Mouse (Mus musculus) yolk sac, embryonic 10.5 days (tissue): ENCODE results near the gene Ercc6.
A peak's percentile ranks its signal among the peaks of the same experiment; 100 is the strongest.

Experiments
- DNase-seq: peaks from one replicate; pipeline ENCODE4 v3.0.0-alpha.2; 2017; ENCODE audit warnings: low spot score

The Ercc6 gene

DNA sequence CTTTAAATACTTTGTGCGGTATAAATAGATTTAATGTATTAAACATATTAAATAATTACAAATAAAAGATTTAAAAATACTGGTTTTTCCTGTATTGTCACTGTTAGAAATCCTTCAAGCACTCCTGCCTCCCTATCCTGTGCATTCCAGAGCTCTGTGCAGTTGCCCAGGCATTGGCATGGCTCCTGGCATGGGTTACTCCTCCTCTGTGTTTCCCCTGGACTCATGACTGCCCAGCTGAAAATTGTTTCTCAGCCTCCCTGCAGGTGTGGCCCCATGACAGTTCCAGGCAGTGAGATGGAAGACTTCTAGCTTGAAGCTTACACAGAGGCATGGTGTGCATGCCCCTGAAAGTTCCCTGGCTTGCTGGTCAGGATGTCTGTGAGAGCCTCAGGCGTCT is 65.1 kb downstream of the Ercc6 start:
- DNase-seq, result no peak

DNA sequence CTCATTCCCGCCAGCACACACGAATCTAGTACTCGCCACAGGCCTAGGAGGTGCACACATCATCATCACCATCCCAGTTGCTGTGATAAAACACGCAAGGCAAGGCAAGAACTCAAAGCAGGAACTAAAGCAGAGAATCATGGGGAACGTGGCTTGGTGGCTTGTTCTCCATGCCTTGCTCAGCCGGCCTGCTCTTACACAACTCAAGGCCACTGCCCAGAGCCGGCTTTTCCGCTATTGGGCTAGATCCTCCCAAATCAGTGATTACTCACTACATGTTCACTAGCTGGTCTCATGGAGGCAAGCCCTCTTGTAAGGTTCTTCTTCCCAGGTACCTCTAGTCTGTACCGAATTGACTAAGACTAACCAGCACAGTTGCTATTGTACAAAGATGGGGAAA is 70.4 kb downstream of the Ercc6 start:
- no peak for DNase-seq

DNA sequence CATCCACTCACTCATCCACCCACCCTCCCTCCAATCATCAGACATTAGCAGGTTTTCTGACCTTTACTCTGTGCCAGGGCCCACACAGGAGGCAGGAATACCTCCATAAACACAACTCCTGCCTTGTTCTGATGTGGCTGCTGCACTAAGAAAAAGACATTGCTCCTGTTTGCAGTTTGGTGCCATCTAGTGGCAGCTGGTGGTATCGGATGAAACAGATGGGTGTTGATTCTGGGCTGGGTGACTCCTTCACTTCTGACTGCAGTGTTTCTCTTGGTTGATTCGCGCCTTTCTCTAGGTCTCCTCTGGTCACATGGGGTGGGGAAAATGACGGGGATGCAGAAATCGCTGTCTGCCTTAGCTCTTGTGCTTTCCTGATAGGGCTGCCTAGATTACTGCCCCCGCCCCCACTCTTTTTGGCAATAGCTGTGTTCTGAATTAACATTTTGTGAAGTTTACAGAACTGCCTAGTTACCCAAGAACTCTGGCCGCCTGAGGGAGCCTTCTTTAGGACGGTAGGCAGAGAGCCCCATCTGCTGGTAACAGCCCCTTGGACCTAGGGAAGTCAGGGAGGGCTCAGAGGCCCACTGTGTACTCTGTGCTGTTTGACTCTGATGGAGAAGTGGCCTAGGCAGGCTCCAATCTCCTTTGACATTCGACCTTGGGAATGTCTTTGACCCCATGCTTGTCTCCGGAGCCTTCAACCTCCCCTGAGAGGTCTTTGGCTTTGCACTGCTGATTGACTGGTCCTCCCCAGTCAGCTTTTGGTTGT is 73.9 kb downstream of the Ercc6 start:
- DNase-seq, result peak; percentile 46

DNA sequence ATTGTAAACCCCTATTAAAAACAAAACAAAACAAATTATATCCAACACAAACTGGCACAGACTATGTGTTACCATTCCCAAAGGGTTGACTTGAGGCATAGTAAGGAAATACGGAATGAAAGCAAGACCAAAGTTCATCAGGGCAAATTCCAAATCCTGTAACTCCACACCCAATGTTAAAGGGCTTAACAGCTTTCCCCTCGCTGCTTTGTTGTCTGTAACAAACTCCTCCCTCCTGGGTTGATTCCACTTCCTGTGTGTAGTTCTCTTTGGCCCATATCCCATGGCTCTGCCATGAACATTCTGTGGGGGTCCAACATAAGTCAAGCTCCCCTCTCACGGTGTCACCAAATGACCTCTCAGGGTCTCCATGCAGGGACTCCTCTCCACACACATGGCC is 77.1 kb downstream of the Ercc6 start:
- no peak for DNase-seq

DNA sequence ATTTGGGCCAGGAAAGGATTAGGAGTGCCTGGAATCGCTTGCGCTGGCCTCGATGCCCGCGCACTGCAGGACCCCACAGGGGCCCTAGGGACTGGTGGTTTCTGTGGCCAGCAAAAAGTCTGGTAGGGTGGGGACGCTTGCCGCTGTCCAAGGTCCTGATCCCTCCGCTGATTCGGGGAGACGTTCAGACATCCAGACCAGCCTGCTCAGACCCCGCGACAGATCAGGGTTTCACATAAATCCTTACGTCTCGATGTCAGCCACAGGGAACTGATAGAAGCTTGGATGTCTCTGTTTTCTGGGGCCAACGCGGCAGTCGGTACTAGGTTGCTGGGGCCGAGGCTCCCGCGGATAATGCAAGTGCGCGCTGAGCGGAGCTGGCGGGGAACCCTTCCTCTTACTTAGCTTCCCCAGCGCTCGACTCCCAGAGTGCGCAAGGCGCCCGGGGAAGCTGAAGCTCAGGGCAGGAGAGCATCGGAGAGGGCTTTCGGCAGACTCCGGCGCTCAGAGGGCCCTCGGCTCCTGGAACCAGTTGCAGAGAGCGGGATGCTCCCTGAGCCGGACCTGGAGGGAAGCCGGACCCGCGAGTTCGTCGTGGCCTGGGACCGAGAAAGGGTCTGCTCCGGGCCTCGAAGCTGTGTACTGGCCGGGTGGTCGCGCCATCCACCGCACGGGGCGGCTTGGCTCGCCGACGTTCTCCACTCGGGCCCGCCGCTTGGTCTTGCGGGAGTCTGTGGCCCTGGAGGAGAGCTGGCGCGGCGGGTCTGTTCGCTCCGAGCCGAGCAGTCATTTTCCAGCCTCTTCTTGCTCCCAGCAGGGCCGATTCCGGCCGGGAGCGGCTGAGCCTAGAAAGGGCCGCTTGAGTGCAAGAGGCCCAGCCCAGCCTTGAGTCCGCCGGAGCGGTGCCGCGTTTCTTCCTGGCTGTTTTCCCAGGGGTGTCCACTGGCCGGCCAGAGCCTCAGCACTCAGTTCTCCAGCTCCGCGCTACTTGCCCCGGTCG is 84.2 kb downstream of the Ercc6 start:
- peak; percentile 80 for DNase-seq

DNA sequence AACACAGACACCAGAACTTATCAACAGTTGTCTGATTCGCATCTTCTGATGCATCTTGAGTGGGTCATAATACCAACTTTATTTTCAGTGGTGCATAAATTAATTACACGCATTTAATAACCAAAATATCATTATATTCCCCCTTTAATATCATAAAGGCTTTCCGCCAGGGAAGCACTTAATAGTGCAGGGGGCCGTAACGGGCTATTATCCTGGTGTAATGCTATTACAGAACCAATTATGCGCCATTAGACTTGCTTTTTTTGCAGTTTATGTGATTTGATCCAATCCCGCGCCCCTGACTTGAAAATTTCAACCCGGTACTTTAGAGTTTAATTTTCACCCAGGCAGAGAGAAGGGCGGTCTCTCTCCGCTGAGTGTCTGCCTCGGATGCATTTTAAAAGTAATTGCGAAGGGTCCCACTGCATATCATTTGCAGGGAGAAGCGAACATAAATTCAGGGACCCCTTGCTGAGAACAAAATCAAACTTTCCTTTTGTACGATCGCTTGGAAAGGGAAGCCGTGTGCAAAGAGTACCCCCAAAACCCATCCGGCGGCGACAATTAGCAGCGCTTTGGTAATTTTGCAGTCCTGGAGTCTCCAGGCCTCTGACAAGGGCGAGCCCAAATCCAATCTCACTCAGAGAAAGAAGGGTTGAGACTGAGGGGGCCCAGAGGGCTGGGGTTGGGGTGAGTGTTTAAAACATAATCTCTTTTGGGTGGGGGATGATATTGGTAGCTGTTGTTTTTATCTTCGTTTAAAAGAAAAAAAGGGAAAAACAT is 85.3 kb downstream of the Ercc6 start:
- no peak for DNase-seq

DNA sequence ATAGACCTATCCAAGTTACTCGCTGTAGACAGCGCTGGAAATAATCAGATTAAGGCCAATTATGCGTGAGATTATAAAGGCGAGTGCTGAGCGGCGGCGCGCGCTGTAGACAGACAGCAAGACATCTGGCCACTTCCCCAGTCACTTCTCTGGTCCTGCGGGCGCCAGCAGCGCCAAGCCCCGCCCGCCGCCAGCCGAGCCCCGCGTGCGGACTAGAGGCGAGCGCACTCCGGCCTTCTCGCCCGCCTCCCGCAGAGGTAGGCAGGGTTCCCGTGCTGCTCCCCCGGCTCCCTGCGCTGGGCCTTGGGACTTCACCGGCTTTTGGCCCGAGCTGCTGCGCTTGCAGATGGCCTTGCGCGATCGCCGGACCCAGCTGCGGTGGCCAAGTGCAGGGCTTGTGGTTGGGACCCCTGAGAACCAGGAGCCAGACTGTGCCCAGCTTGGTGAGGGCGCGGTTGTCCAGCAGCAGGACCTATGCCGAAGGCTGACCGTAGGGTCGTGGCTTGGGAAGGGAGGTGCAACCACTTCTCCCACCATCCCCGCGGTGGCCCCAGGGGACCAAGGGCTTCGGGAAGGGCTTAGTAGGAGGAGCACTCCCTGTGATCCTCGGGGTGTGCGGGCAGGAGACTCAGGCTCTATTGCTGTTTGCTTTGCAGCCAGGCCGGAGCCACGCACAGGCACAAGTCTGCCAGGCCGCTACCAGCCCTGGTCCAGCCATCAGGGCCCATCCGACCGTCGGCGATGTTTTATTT is 86.1 kb downstream of the Ercc6 start, which contains the start of gene Prrxl1:
Prrxl1 (plus strand) TSS at position 118 of the 752 bp plus-strand sequence.
- no peak for DNase-seq

DNA sequence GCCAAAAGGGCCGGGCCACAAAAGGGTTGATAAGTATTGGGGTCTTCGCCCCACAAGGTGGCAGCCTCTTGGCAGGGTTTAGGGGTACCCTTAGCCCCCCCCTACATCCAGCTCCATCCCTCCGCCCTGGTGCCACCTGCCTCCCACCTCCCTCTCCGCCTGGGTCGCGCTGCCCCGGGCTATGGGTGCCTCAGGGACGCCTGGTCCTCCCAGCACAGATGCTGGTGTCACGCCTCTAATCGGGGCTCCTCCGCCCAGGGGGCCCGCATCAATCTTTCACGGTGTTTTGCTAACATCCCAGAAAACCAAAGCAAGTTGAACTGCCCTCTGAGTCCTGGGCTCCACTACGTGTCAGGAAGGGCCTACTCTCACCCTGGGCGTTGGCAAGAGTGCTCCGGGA is 86.8 kb downstream of the Ercc6 start:
- DNase-seq, result no peak

DNA sequence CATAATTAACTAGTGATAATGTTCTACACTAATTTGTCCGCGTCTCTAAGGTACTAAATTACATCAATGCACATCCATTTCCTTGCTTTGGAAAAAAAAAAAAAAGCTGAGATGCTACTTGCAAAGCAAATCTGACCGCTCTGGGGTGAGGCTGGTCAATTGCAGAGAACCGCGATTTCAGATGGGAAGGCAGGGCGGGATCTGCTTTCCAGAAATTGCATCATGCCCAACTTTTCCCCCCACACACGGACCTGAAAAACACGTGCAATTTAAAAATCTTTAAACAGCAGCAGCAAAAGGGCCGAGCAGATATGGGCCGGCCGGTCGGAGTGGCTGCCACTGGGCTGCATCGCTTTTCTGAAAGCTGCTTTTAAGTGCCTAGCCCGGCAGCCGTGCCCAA is 92.2 kb downstream of the Ercc6 start:
- DNase-seq, result no peak

DNA sequence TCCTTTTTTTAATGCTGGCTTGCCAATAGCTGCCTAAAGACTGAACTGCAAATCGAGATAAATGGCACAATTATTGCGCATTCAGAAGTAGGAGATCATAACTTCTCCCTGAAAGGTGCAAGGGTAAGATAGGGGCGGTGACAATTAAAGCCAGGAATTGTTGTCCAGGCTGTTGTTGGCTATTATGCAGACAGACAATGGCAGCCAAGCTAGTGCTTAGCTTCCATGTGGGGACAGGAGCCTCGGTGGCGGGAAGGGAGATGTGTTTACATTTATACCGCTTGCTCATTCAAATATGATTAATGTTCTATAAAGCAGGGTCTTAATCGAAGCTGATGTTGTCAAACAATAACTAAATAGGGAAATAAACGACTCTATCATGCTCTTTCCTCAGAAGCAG is 93.0 kb downstream of the Ercc6 start:
- DNase-seq, result no peak

DNA sequence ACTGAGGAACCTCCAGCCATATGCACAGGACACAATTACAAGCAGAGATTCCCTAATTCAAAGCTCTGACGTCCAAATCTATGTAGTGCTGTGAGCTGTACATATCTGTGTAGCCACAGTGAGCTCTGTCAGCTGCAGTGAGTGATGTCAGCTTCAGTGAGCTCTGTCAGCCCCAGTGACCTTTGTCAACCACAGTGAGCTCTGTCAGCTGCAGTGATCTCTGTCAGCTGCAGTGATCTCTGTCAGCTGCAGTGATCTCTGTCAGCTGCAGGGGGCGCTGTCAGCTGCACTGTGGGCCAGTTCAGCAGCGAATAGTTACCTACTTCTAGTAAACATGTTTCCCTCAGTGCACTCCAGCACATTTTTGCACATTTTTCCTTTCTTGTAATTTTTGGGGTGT is 96.1 kb downstream of the Ercc6 start:
- no peak for DNase-seq

DNA sequence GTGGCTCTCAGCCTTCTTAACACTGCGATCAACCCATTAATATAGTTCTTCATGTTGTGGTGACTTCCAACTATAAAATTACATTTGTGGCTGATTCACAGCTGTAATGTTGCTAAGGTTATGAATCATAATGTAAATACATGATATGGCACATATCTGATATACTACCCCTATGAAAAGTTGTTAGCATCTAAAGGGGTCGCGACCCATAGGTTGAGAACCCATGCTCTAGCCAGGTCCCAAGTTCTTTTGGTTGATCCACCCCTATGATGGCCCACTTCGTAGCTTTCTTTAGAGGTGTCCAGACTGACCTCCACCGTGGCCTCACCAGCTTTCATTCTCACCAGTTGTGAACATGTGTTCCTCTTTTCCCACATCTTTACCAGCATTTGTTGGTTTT is 103.9 kb downstream of the Ercc6 start:
- no peak for DNase-seq

DNA sequence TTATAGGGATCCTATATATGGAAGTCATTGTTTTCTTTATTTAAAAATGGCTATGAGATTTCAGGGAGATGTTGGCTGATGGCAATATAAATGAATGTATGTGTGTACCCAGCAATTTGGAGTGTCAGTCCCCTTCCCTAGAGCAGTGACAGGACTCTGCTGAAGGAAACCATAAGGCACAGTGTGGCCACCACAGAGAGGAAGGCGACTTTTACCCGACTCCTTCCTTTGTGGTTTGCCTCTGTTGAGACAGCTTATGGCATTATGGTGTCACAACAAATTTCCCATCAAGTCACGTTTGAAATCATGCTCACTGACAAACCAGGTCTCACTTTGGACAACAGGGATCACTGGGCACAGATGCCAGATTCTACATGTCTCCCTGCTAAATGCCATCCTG is 110.9 kb downstream of the Ercc6 start:
- no peak for DNase-seq

DNA sequence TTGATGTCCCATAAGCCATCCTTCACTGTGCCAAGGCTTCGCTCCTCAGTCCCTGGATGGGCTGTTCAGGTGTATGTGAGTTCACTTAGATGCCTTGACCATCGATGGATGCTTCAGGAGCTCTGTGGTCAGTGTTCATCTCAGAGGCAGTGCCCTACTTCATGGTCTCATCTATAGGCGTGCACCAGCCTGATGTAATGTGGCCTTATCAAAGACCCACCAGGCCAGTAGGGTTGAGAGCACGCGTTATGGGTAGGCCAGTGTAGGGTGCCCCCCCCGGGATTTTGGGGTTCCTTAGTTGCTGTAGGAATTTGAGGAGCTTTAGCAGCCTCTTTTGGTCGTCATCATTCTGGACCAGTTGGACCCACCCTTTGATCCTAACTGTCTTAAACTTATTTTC is 111.5 kb downstream of the Ercc6 start:
- DNase-seq, result no peak

DNA sequence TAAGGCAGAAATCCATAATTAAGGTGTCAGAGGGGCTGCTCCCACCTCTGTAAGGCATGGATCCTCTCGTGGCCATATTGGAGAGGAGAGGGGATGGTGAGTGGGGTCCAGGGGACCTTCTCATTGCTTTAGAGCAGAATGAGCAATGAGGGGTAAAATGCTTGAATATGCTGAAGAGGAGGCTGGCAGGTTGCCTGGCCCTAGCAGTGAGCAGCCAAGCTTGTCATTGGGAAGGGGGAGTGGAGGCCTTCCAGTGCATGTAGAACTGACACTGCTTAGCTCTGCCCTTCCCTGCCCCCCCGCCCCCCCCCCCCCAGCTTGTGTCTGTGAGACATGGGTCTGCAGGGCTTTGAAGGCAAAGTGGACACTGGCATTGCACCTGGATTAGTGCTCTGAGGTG is 114.0 kb downstream of the Ercc6 start:
- no peak for DNase-seq

DNA sequence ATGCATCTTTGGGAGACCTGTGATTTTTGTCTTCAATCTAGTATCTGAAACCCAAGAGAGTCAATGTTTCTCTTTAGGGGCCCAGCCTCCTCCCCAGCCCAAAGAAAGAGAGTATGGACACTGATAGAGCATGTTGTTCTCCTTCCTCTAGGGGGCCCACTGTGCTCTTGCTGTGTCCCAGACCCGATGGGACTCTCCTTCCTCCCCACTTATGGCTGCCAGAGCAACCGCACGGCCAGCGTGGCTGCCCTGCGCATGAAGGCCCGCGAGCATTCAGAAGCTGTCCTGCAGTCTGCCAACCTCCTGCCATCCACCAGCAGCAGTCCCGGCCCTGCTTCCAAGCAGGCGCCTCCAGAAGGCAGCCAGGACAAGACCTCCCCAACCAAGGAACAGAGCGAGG is 115.3 kb downstream of the Ercc6 start:
- peak; percentile 5 for DNase-seq
